Mouse (Mus musculus): Measurements from ENCODE around the gene Tmem82. TPM values are rescaled to one million over a fixed set of nuclear protein-coding genes. Genes with fewer than 3 reads are reported as not detected.

Gene Tmem82
- total RNA-seq, 1 experiment from 2014 or later, result 0.60 TPM

DNA sequence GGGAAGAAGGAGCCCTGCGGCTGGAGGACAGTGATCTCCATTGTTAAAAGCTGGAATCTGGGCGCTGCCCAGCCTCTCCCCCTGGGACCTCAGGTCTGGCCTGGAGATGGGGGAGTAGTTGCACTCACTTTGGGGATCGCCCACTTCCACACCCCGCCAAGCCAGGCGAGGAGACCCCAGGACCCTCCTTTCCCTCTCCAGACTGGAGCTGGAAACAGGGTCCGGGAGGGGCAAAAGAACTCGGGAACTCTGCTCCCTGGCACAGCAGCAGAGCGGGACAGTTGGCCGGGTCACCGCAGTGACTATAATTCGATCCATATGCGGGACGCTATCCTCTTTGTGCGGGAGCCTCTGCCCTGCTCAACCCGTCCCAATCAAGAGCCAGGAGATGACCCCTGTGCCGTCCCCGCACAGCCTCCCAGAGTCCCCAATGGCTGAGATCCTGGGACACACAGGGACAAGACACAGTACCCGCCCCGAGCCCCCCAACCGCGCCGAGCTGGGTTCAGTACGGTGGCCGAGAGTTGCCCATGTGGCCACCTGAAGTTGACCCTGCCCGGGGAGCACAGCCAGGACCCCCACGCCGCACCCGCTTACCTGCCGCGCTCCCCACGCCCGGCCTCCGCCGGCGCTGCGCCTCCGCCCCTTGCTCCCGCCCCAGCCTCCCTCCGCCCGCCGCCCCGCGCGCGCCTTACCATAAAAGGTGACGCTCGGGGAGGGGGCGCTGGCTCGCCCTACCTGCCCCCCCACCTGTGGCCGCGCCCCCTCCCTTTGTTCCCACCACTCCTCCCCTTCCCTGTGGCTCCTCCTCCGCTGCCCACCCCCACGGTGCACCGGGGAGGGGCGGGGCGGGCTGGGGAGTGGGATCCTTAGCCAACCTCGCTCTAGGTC lies 18.9 kb downstream of the Tmem82 start:
- no peak for ATAC-seq (replicated peaks in 1 of 2; ENCODE audit: insufficient read depth in 1 of 2, low FRiP score in 2 of 2, low TSS enrichment in 1 of 2, low read depth in 1 of 2, poor library complexity in 2 of 2, severe bottlenecking in 2 of 2)

DNA sequence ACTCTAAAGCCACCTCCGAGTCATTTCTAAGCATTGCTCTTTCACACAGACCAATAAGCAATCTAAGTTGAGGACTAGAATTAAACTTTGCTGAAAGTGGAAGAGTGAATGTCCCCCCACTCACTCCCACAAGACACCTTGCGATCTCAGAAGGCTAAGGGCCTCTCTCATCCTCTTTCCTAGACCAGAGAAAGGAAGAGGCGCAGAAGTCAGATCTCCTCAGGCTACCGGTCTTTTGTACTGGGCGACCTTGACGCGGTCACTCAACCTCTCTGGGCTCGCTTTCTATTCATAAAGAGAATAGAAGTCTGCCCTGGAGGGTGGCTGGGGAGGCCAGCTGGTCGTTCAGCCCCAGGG lies 19.6 kb downstream of the Tmem82 start:
- no peak for ATAC-seq (replicated peaks in 1 of 2; ENCODE audit: insufficient read depth in 1 of 2, low FRiP score in 2 of 2, low TSS enrichment in 1 of 2, low read depth in 1 of 2, poor library complexity in 2 of 2, severe bottlenecking in 2 of 2)

DNA sequence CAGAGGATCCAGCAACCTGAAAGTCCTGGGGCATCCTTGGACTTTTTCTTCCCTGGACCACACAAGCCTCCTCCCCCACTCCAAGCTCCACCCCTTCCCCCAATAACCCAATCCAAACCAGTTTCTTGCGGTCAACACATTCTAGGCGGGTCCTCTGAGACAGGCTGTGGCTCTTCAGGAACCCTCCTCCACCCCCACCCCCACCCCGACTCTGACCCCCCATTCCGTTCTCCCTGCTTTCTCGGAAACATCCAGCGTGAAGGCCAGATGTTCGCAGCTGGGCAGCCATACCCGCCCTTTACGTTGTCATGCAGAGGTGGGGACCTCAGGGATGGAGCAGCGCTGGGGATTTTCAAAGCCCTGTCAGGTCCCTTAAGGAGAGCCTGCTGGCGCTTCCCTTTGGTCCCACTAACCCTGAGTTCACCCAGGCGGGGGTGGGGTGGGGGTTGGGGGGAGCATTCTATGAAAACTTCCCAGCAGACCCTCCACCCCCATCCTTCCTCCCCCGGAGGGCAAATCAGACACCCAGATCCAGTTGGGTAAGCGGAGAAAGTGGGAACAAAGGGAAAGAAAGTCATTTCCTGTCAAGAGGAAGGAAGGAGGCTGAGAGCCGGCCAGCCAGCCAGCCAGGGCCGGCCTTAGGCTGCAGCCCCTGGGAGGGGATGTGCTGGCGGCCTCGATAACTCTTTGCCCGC lies 20.1 kb downstream of the Tmem82 start:
- 0 out of 4 replicates have a peak, but pooled peaks of 1 of the 2 experiments have one; percentile 24 for ATAC-seq (replicated peaks in 1 of 2; ENCODE audit: insufficient read depth in 1 of 2, low FRiP score in 2 of 2, low TSS enrichment in 1 of 2, low read depth in 1 of 2, poor library complexity in 2 of 2, severe bottlenecking in 2 of 2)

DNA sequence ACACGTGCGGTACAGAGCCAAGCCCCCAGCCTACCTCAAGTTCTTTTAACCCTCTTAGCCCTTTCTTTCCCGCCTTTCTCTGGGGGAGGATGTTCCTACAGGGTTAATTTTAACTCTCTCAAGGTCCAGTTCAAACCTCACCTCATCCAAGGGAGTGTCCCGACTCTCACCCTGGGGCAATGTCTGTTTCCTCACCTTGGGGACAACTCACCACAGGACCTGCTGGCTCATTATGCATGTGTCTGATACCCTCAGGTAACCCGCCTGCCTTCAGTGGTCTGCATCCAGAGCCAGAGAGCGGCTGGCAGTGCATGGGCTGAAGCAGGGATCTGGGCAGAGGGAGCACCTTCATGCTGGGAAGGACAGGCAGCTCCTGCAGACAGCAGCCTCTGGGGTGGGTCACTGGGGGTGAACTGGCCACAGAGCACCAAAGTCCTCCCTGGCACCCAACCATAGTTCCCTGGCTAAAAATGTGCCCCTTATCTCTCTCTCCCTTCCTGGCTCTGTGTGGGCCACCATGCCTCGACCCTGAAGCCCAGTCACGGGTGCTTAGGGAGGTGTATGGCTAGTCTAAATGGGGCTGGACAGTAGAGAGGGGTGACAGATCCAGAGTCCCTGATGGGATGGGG lies 21.6 kb downstream of the Tmem82 start:
- ATAC-seq (replicated peaks in 1 of 2; ENCODE audit: insufficient read depth in 1 of 2, low FRiP score in 2 of 2, low TSS enrichment in 1 of 2, low read depth in 1 of 2, poor library complexity in 2 of 2, severe bottlenecking in 2 of 2), result no peak

DNA sequence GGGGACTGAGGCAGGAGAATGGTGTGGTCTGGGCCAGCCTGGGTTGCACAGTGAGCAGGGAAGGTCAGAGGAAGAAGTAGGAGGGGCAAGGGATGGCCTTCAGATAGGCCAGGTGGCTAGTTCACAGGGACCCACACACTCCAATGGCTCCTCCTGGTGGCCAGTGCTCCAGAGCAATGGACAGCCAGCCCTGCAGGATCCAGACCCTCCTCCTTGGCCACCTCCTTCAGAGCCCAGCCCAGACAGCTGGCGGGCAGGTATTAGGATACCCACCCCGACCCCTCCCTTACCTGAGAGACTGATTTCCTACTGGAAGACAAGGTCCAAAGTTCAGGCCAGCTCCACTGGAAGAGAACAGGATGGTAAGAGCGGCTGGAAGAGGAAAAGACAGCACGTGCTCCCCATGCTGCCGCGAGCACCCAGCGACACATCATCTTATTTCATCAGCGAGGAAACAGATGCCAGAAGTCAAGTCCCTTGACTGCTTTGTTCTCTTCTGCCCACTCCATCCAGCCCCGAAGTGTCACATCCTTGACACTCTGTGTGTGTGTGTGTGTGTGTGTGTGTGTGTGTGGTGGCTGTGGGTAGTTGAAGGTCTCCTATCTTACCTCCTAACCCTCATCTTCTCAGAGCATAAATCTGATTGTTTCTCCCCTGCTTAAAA lies 22.7 kb downstream of the Tmem82 start:
- no peak for ATAC-seq (replicated peaks in 1 of 2; ENCODE audit: insufficient read depth in 1 of 2, low FRiP score in 2 of 2, low TSS enrichment in 1 of 2, low read depth in 1 of 2, poor library complexity in 2 of 2, severe bottlenecking in 2 of 2)

DNA sequence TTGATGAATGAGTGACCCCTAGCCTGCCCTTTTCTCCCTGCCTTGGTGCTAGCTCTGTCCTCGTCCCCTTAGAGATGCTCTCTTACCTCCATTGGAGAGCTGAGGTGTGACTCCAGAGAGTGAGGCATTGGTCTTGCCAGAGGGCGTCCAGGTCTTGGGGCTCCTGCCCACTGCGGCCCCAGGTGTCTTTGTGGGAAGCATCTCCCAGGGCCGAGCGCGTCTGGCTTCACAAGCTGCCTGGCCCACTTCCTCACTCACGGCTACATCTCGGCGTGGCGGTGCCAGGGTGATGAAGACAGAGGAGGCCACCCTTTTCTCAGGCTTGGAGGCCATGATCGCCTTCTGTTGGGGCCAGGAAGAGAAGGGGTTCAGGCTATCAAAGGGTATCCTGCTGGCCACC lies 23.3 kb downstream of the Tmem82 start:
- no peak for ATAC-seq (replicated peaks in 1 of 2; ENCODE audit: insufficient read depth in 1 of 2, low FRiP score in 2 of 2, low TSS enrichment in 1 of 2, low read depth in 1 of 2, poor library complexity in 2 of 2, severe bottlenecking in 2 of 2)

DNA sequence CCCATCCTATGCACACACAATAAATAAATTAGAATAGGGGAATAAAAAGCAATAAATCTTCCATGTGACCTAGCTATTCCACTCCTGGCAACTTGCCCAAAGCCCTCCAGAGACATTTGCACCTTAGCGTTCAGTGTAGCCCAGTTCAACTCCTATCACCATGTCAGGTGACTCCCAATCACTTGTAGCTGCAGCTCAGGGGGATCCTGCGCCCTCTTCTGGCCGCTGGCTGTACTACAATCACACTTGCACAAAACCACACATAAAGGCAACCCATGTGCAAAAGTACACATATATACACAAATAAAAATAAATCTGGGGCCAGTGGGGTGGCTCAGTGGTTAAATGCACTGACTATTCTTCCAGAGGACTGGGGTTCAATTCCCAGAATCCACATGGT lies 26.9 kb downstream of the Tmem82 start:
- ATAC-seq (replicated peaks in 1 of 2; ENCODE audit: insufficient read depth in 1 of 2, low FRiP score in 2 of 2, low TSS enrichment in 1 of 2, low read depth in 1 of 2, poor library complexity in 2 of 2, severe bottlenecking in 2 of 2), result no peak; a peak in 1 of 4 replicates

DNA sequence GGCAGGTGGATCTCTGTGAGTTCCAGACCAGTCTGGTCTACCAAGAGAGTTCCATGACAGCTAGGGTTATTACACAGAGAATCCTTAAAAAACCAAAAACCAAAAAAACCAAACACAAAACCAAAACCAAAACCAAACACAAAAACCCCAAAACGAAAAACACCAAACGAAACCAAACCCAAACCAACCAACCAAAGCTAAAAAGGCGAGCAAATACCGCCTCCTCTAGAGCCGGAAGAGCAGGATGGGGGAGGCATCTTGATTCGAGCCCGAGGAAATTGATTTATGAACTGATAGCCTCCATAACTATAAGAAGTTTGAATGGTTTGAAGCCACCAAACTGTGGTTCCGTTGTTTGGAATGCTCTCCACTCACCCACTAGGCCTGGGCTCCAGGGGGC lies 34.5 kb downstream of the Tmem82 start:
- no peak for ATAC-seq (replicated peaks in 1 of 2; ENCODE audit: insufficient read depth in 1 of 2, low FRiP score in 2 of 2, low TSS enrichment in 1 of 2, low read depth in 1 of 2, poor library complexity in 2 of 2, severe bottlenecking in 2 of 2)

DNA sequence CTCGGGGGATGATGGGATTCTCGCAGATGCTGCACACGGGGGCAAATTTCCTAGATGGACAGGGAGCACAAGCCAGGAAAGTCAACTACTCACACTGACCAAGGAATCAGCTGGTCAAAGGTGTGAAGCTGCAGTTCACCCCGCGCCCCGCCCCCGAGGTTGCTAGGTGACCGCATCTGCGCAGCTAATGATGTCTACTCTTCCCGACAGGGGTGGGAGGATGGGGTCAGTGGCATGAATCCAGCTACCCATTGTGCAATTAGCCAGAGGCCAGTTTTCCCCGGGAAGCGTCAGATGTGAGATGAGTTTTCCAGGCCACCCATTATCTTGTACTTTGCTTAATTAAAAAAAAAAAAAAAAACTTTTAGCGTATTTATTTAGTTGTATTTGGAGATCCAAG lies 37.4 kb downstream of the Tmem82 start:
- ATAC-seq (replicated peaks in 1 of 2; ENCODE audit: insufficient read depth in 1 of 2, low FRiP score in 2 of 2, low TSS enrichment in 1 of 2, low read depth in 1 of 2, poor library complexity in 2 of 2, severe bottlenecking in 2 of 2), result no peak

DNA sequence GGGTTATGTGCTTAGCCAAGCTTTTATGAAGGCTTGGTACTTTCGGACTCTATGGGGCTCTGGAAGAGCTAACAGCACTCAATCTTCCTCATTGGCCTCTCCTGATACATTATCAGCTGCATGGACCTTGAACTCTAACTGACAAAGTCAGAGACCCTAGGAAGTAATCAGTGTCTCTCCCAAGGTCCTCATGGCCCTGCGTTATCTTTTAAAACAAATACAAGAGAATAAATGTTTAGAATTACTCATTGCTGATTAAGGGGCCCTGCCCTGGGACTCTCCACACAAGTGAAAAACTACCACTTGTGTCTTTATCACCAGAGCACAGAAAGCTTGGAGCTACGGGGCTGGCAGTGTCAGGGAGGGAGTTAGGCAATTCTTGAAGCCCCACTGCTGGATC lies 39.6 kb downstream of the Tmem82 start:
- ATAC-seq (replicated peaks in 1 of 2; ENCODE audit: insufficient read depth in 1 of 2, low FRiP score in 2 of 2, low TSS enrichment in 1 of 2, low read depth in 1 of 2, poor library complexity in 2 of 2, severe bottlenecking in 2 of 2), result no peak

DNA sequence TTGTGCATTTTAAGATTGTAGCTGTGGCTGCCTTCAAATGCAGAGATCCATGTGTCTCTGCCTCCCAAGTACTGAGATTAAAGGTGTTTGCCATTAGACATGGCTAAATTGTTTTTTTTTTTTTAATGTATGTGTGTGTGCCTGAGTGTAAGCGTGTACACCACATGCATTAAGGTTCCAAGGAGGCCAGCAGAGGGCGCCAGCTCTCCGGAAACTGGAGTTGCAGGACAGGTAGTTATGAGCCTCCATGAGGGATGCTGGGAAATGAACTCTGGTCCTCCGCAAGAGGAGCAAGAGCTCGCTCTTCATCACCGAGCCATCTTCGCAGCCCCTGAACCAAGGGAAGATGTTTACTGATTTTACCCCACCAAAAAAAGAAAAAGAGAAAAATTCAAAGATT lies 41.6 kb downstream of the Tmem82 start:
- ATAC-seq (replicated peaks in 1 of 2; ENCODE audit: insufficient read depth in 1 of 2, low FRiP score in 2 of 2, low TSS enrichment in 1 of 2, low read depth in 1 of 2, poor library complexity in 2 of 2, severe bottlenecking in 2 of 2), result no peak

DNA sequence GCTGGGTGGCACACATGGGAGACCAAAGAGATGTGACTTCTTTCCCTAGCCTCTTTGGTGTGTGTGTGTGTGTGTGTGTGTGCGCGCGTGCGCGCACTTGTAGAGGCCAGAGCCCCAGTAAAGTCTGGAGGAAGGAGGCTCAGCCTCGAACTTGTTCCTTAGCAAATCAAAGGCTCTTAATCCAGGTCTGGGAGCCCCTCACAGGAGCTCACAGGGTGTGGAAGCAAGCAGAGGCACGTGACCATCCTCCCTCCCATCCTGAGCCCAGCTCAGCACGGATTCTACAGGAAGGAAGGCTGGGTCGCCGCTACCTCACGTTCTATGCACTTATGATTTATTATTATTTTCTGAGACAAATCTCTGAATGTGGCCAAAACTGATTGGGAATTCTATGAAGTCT lies 42.0 kb downstream of the Tmem82 start:
- no peak for ATAC-seq (replicated peaks in 1 of 2; ENCODE audit: insufficient read depth in 1 of 2, low FRiP score in 2 of 2, low TSS enrichment in 1 of 2, low read depth in 1 of 2, poor library complexity in 2 of 2, severe bottlenecking in 2 of 2)

DNA sequence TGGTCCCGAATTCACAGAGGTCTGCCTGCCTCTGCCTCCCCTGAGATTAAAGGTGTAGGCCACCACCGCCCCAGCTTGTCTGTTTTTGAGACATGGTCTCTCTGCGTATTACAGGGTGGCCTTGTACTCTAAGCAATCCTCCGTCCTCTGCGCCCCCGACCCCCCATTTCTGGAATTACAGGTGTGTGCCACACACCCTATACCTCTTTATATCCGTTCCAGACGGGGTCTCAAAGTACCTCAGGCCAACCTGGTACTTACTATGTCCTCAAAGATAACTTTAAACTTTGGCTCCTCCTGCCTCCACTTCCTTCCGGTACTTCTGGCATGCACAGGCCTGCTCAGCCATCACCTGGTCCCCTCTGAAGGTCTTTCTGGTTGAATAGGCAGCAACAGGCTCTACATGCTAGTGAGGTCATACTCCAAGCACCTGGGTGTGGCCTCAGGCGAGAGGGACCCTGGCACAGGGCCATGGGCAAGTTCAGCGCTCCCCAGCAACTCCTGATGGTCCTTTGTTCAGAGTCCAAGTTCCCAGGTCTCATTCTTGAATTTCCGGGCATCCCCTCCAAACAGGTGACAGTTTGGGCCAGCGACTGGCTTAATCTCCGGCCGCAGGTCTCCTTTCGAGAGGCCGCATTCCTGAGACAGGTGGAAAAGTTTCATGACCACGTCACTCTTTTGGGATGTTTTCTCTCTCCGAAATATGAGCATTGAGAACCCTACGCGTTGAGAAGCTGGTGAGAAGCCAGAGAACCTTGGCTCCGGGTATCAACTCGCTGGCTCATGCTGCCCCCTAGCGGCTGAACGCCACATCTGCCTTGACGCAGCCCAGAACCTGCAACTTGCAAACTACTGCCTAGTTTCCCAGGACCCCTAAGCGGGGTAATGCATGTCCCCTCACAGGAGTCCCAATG lies 43.4 kb downstream of the Tmem82 start:
- peak; percentile 47 to 59; a peak in 2 of 4 replicates for ATAC-seq (replicated peaks in 1 of 2; ENCODE audit: insufficient read depth in 1 of 2, low FRiP score in 2 of 2, low TSS enrichment in 1 of 2, low read depth in 1 of 2, poor library complexity in 2 of 2, severe bottlenecking in 2 of 2)

DNA sequence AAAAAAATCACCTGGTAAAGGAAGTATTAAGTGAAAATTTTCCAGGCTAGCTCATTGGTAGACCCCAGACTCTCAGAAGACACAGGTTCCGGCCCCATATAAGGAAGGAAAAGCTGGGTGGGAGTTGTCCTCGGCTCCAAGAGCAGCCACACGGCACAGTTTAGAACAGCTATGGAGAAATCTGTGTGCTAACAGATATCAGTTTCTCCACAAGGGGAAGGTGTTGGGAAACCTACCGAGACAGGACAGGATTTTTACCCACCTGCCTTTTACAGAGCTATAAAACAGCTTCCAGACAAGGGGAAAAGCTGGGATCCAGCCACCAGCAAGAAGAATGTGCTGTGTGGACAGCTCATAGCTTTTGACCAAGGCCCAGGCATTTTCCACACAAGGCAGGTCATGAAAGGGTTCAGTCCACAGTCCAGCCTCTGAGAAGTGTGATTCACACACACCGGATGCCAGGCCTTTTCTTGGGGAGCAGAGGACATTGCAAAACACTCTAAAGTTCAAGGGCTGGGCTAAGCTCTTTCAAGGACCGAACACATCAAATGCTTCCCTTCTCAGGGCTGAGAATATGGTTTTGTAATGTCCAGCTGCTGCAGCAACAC lies 45.0 kb downstream of the Tmem82 start:
- peak; percentile 29 to 46; a peak in 2 of 4 replicates for ATAC-seq (replicated peaks in 1 of 2; ENCODE audit: insufficient read depth in 1 of 2, low FRiP score in 2 of 2, low TSS enrichment in 1 of 2, low read depth in 1 of 2, poor library complexity in 2 of 2, severe bottlenecking in 2 of 2)

DNA sequence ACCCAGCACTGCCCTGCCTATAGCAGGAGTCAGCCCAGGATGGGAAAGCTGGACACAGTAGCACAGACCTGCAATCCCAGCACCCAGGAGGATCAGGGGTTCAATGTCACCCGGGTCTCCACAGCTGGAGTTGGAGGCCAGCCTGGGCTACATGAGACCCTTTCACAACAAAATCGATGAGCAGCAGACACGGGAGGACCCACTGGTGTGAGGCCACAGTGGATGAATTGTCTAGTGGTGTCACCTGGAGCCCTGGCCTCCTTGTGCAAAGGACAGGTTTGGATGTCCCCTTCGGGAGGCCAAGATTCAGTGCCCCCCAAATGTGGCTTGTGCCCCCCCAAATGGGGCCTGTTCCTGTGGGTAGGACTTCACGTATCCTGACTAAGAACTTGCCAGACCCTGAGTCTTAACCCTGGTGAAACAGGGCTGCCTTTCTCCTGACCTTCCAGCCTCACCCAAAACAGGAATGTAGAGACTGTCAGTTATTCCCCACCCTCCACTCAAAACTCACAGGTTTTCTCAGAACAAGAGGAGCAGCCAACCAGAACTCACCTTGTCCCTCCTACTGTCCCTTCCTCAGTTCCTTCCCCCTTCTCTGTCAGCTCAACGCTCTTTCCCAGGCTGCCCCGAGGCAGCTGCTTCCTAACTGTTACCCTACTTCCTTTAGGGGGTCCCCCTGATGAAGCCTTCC lies 45.6 kb downstream of the Tmem82 start:
- peak; percentile 17 to 27; a peak in 1 of 4 replicates for ATAC-seq (replicated peaks in 1 of 2; ENCODE audit: insufficient read depth in 1 of 2, low FRiP score in 2 of 2, low TSS enrichment in 1 of 2, low read depth in 1 of 2, poor library complexity in 2 of 2, severe bottlenecking in 2 of 2)

DNA sequence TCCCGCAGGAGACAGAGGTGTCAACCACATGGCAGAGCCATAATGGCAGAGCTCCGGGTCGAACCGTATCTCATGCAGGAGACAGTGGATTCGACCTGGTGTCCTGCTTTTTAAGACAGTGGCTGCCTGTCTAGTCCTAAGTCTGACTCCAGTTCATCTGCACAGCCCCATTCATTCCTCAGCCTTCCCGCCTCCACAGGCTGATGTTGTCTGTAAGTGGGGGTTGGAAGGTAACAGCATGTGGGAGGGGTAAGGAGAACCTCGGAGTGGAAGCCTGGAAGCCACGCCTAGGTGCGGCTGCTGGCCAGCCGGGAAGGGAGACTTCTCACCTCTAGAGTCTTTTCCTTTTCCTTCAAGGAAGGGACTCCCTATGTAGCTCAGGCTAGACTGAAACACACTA lies 46.5 kb downstream of the Tmem82 start:
- ATAC-seq (replicated peaks in 1 of 2; ENCODE audit: insufficient read depth in 1 of 2, low FRiP score in 2 of 2, low TSS enrichment in 1 of 2, low read depth in 1 of 2, poor library complexity in 2 of 2, severe bottlenecking in 2 of 2), result no peak

Data from hematopoietic stem cell, adult 5-6 weeks (primary cell).